Mouse (Mus musculus) urinary bladder, postnatal 4 days (tissue): ENCODE measurements around the gene Olfr629.
"Not testable (repeated sequence)": the region's sequence is repeated elsewhere in the genome, so short reads cannot be mapped to it uniquely, and the experiment has no call there.

Experiments used
- DNase-seq, 2 experiments: peaks; one replicate each; pipeline ENCODE4 v3.0.0; 2021 to 2022; ENCODE audit warnings: low spot score in 2 of 2

The Olfr629 gene

GRCm38 (mm10) chr7:103744843-103745242 is at the start of gene Olfr629:
Gene Olfr629, minus strand, starts transcription at chr7:103744943.
- no peak for DNase-seq

- DNase-seq, result no peak
Measured at GRCm38 (mm10) chr7:103792669-103793388, 48.1 kb upstream of the Olfr629 start.

- DNase-seq, result no peak
Measured at GRCm38 (mm10) chr7:103791721-103792120, 47.0 kb upstream of the Olfr629 start, which contains the start of gene Olfr67. Gene Olfr67, minus strand, starts transcription at chr7:103791821.

- no peak for DNase-seq
Measured at GRCm38 (mm10) chr7:103779598-103779997, 34.9 kb upstream of the Olfr629 start, which contains the start of gene Olfr68. Gene Olfr68, minus strand, starts transcription at chr7:103779698.

GRCm38 (mm10) chr7:103777652-103778051 is 32.9 kb upstream of the Olfr629 start:
- not testable (repeated sequence) for DNase-seq

GRCm38 (mm10) chr7:103771494-103771893 is 26.8 kb upstream of the Olfr629 start, which contains the start of gene Olfr69:
Gene Olfr69, minus strand, starts transcription at chr7:103771594.
- no peak for DNase-seq

- not testable (repeated sequence) for DNase-seq
Measured at GRCm38 (mm10) chr7:103767687-103768086, 22.9 kb upstream of the Olfr629 start.

- DNase-seq, result not testable (repeated sequence)
Measured at GRCm38 (mm10) chr7:103762212-103762611, 17.5 kb upstream of the Olfr629 start.

GRCm38 (mm10) chr7:103757233-103757632 is 12.5 kb upstream of the Olfr629 start, which contains the start of gene Olfr630:
Gene Olfr630, minus strand, starts transcription at chr7:103757333.
- no peak for DNase-seq

- DNase-seq, result no peak
Measured at GRCm38 (mm10) chr7:103730074-103730473, 14.7 kb downstream of the Olfr629 start, which contains the start of gene Olfr628. Gene Olfr628, plus strand, starts transcription at chr7:103730374.

GRCm38 (mm10) chr7:103716398-103716797 is 28.3 kb downstream of the Olfr629 start:
- DNase-seq, result not testable (repeated sequence)

GRCm38 (mm10) chr7:103714371-103714770 is 30.4 kb downstream of the Olfr629 start, which contains the start of gene Olfr243:
Gene Olfr243, plus strand, starts transcription at chr7:103714671.
- DNase-seq, result no peak

- no peak for DNase-seq
Measured at GRCm38 (mm10) chr7:103712024-103712423, 32.7 kb downstream of the Olfr629 start.

GRCm38 (mm10) chr7:103699469-103699868 is 45.3 kb downstream of the Olfr629 start:
- no peak for DNase-seq
